10 mouse cellular contexts compared by ENCODE assay signal in genomic region chr7:45642083-45642482, GRCm38 (mm10). TPM values are rescaled to one million over a fixed set of nuclear protein-coding genes. Genes with fewer than 3 reads are reported as not detected.
DNase-seq lines count a peak whose midpoint lies in the region; ATAC-seq and TF ChIP-seq lines count a peak whose summit lies in the region.
"Had no signal": no experiment of that assay in that cellular context is flagged by ENCODE, and none has a peak within 500 bp of the region (broad histone marks: within the 10 kb centered on the region; RNA-seq: fewer than 3 reads in every experiment).

No protein-coding gene starts in this region.

- peak overlapping the region; percentile 96; the same call in 1 of the 2 replicates for H3K27ac ChIP-seq in forebrain, embryonic 10.5 days
- H3K27ac ChIP-seq in forebrain, postnatal 0 days (ENCODE audit: low read depth, low read length): no peak overlapping the region
- peak overlapping the region; percentile 61 for H3K27ac ChIP-seq in lung, embryonic 15.5 days
- H3K27ac ChIP-seq in hindbrain, embryonic 14.5 days: no peak overlapping the region
- 0 out of 2 replicates have a peak overlapping the region, but pooled peaks have one; percentile 9 for H3K27ac ChIP-seq in neural tube, embryonic 15.5 days (replicated peaks)
- H3K27ac ChIP-seq in thymus, adult 2 months (ENCODE audit: control insufficient read depth, insufficient read depth, low read length): no peak overlapping the region
- H3K27ac ChIP-seq in left cerebral cortex, adult 2 months: no peak overlapping the region

- 85% methylated on average over 5 of the region's 5 CpGs for WGBS in forebrain, embryonic 10.5 days
- WGBS in forebrain, postnatal 0 days: 83% methylated on average over 5 of the region's 5 CpGs
- WGBS in lung, embryonic 15.5 days: 69% methylated on average over 5 of the region's 5 CpGs
- 81% methylated on average over 5 of the region's 5 CpGs for WGBS in hindbrain, embryonic 14.5 days
- WGBS in neural tube, embryonic 15.5 days: 83% methylated on average over 5 of the region's 5 CpGs
- WGBS in thymus, adult 2 months: 88% methylated on average over 5 of the region's 5 CpGs

- peaks cover 62% of the 10 kb centered on the region for H3K4me1 ChIP-seq in forebrain, embryonic 10.5 days
- H3K4me1 ChIP-seq in forebrain, postnatal 0 days (ENCODE audit: insufficient read depth): peaks cover 15% of the 10 kb centered on the region; the same call in 1 of the 2 replicates
- peaks cover 60% of the 10 kb centered on the region for H3K4me1 ChIP-seq in lung, embryonic 15.5 days
- peaks cover 28% of the 10 kb centered on the region for H3K4me1 ChIP-seq in hindbrain, embryonic 14.5 days (replicated peaks; ENCODE audit: control insufficient read depth, insufficient read depth, low read length)
- H3K4me1 ChIP-seq in neural tube, embryonic 15.5 days: peaks cover 47% of the 10 kb centered on the region
- peaks cover 21% of the 10 kb centered on the region for H3K4me1 ChIP-seq in thymus, adult 2 months (replicated peaks; ENCODE audit: control insufficient read depth, insufficient read depth, low read length)

- DNase-seq in forebrain, embryonic 10.5 days (ENCODE audit: extremely low spot score, low spot score): no peak
- no peak for DNase-seq in forebrain, postnatal 0 days
- DNase-seq in lung, postnatal 25 days (ENCODE audit: low spot score): no peak
- DNase-seq in hindbrain, embryonic 14.5 days (ENCODE audit: low spot score): no peak
- no peak for DNase-seq in thymus, adult 2 months
- DNase-seq in left cerebral cortex, adult 2 months (ENCODE audit: extremely low spot score in 1 of 2, low spot score in 2 of 2): no peak

- no peak overlapping the region for H3K9ac ChIP-seq in forebrain, postnatal 0 days
- peak overlapping the region; percentile 66 for H3K9ac ChIP-seq in lung, embryonic 15.5 days
- no peak overlapping the region for H3K9ac ChIP-seq in hindbrain, embryonic 14.5 days
- H3K9ac ChIP-seq in neural tube, embryonic 15.5 days (replicated peaks): peak overlapping the region; percentile 36; the same call in 1 of the 2 replicates

- no peak overlapping the region for H3K4me2 ChIP-seq in forebrain, postnatal 0 days (ENCODE audit: low read depth)
- H3K4me2 ChIP-seq in lung, embryonic 15.5 days: peak overlapping the region; percentile 84
- H3K4me2 ChIP-seq in hindbrain, embryonic 14.5 days (replicated peaks): peak overlapping the region; percentile 67
- H3K4me2 ChIP-seq in neural tube, embryonic 15.5 days: peak overlapping the region; percentile 78

- no peak for TF ChIP-seq POLR2A in thymus, adult 2 months (IDR thresholded peaks at IDR 0.05; ENCODE audit: control insufficient read depth, extremely low read depth, insufficient read depth, low read length, poor library complexity)

- TF ChIP-seq CTCF in forebrain, postnatal 0 days (IDR thresholded peaks at IDR 0.05; ENCODE audit: low read depth): no peak
- no peak for TF ChIP-seq CTCF in thymus, adult 2 months (IDR thresholded peaks at IDR 0.05; ENCODE audit: borderline replicate concordance, control insufficient read depth, extremely low read depth, insufficient read depth, low read length, poor library complexity)
- no peak for TF ChIP-seq CTCF in left cerebral cortex, adult 2 months (IDR thresholded peaks at IDR 0.05)

- H3K9me3 ChIP-seq in forebrain, embryonic 10.5 days: no peaks in the 10 kb centered on the region
- no peaks in the 10 kb centered on the region for H3K9me3 ChIP-seq in forebrain, postnatal 0 days (ENCODE audit: low read length)
- no peaks in the 10 kb centered on the region for H3K9me3 ChIP-seq in lung, embryonic 15.5 days
- H3K9me3 ChIP-seq in hindbrain, embryonic 14.5 days (ENCODE audit: control insufficient read depth, low read length): no peaks in the 10 kb centered on the region
- H3K9me3 ChIP-seq in neural tube, embryonic 15.5 days (replicated peaks): no peaks in the 10 kb centered on the region

- H3K36me3 ChIP-seq in forebrain, embryonic 10.5 days (replicated peaks): peaks cover 5% of the 10 kb centered on the region; the same call in 1 of the 2 replicates
- H3K36me3 ChIP-seq in forebrain, postnatal 0 days (ENCODE audit: insufficient read depth): no peaks in the 10 kb centered on the region
- H3K36me3 ChIP-seq in lung, embryonic 15.5 days: peaks cover 1% of the 10 kb centered on the region; the same call in 1 of the 2 replicates
- no peaks in the 10 kb centered on the region for H3K36me3 ChIP-seq in hindbrain, embryonic 14.5 days (replicated peaks; ENCODE audit: control insufficient read depth, insufficient read depth)
- H3K36me3 ChIP-seq in neural tube, embryonic 15.5 days: peaks cover under 1% of the 10 kb centered on the region; the same call in 1 of the 2 replicates
- no peaks in the 10 kb centered on the region for H3K36me3 ChIP-seq in thymus, adult 2 months (ENCODE audit: control insufficient read depth, insufficient read depth, low read length)

- H3K27me3 ChIP-seq in forebrain, embryonic 10.5 days (ENCODE audit: poor library complexity, severe bottlenecking): peaks cover 23% of the 10 kb centered on the region
- no peaks in the 10 kb centered on the region for H3K27me3 ChIP-seq in forebrain, postnatal 0 days (ENCODE audit: insufficient read depth, low read length)
- H3K27me3 ChIP-seq in lung, embryonic 15.5 days: no peaks in the 10 kb centered on the region
- H3K27me3 ChIP-seq in hindbrain, embryonic 14.5 days (ENCODE audit: control insufficient read depth, insufficient read depth, low read length): no peaks in the 10 kb centered on the region
- H3K27me3 ChIP-seq in neural tube, embryonic 15.5 days (replicated peaks): no peaks in the 10 kb centered on the region
- no peaks in the 10 kb centered on the region for H3K27me3 ChIP-seq in thymus, adult 2 months (ENCODE audit: control insufficient read depth, insufficient read depth, low read length)

- no peak for ATAC-seq in forebrain, postnatal 0 days
- no peak for ATAC-seq in lung, embryonic 15.5 days (ENCODE audit: borderline replicate concordance, extremely low read depth, low FRiP score, low TSS enrichment)
- ATAC-seq in hindbrain, embryonic 14.5 days (ENCODE audit: low FRiP score): no peak
- no peak for ATAC-seq in neural tube, embryonic 15.5 days (ENCODE audit: low FRiP score)

- intact Hi-C loops in left cerebral cortex, adult 2 months (cut with DNase I): no loop called here

- peak overlapping the region; percentile 59 for H3K4me3 ChIP-seq in forebrain, embryonic 10.5 days
- no peak overlapping the region for H3K4me3 ChIP-seq in forebrain, postnatal 0 days (ENCODE audit: low read depth, low read length)
- H3K4me3 ChIP-seq in lung, embryonic 15.5 days: peak overlapping the region; percentile 48
- no peak overlapping the region for H3K4me3 ChIP-seq in hindbrain, embryonic 14.5 days (replicated peaks; ENCODE audit: low read length)
- peak overlapping the region; percentile 14; the same call in 1 of the 2 replicates for H3K4me3 ChIP-seq in neural tube, embryonic 15.5 days (replicated peaks)
- no peak overlapping the region for H3K4me3 ChIP-seq in thymus, adult 2 months (ENCODE audit: control insufficient read depth, insufficient read depth, low read length)
- no peak overlapping the region for H3K4me3 ChIP-seq in left cerebral cortex, adult 2 months

RNA-seq across cellular contexts. Expression of gene Mamstr, which starts 2.3 kb away (rescaled TPM):
- polyA plus RNA-seq in forebrain, embryonic 10.5 days (2016; fragmentation: Nextera tagmentation; extraction: Ambion mirVana): 1.7 and 3.1 TPM in 2 replicates
- total RNA-seq in forebrain, postnatal 0 days (2014; rRNA removed): 2.2 and 2.8 TPM in 2 replicates
- polyA plus RNA-seq in forebrain, postnatal 0 days (2015; fragmentation: Nextera tagmentation; extraction: Ambion mirVana): 2.6 TPM in 2 replicates
- 7.7 and 9.5 TPM in 2 replicates for polyA plus RNA-seq in lung, embryonic 15.5 days (2015; fragmentation: Nextera tagmentation; extraction: Ambion mirVana)
- 3.0 and 3.1 TPM in 2 replicates for polyA plus RNA-seq in hindbrain, embryonic 14.5 days (2014; fragmentation: Nextera tagmentation; extraction: Ambion mirVana)
- 4.5 and 5.6 TPM in 2 replicates for polyA plus RNA-seq in neural tube, embryonic 15.5 days (2015; fragmentation: Nextera tagmentation; extraction: Ambion mirVana)
- 3.9 and 4.4 TPM in 2 replicates for polyA plus RNA-seq in thymus, adult 2 months (2012; rRNA removed)
- 1 to 10 TPM; 3.5 to 3.9 TPM for total RNA-seq in left cerebral cortex, adult 2 months (2021)

RNA-seq across cellular contexts. Expression of gene Rasip1, which starts 14.8 kb away (rescaled TPM):
- polyA plus RNA-seq in forebrain, embryonic 10.5 days (2016; fragmentation: Nextera tagmentation; extraction: Ambion mirVana): 4.5 and 4.7 TPM in 2 replicates
- total RNA-seq in forebrain, postnatal 0 days (2014; rRNA removed): 26.5 and 37.4 TPM in 2 replicates
- polyA plus RNA-seq in forebrain, postnatal 0 days (2015; fragmentation: Nextera tagmentation; extraction: Ambion mirVana): 22.8 and 27.2 TPM in 2 replicates
- 32.4 and 33.3 TPM in 2 replicates for polyA plus RNA-seq in lung, embryonic 15.5 days (2015; fragmentation: Nextera tagmentation; extraction: Ambion mirVana)
- 17.2 and 18.3 TPM in 2 replicates for polyA plus RNA-seq in hindbrain, embryonic 14.5 days (2014; fragmentation: Nextera tagmentation; extraction: Ambion mirVana)
- 15.4 and 17.6 TPM in 2 replicates for polyA plus RNA-seq in neural tube, embryonic 15.5 days (2015; fragmentation: Nextera tagmentation; extraction: Ambion mirVana)
- 6.3 and 8.6 TPM in 2 replicates for polyA plus RNA-seq in thymus, adult 2 months (2012; rRNA removed)
- 1 to 10 TPM; 6.1 to 8.0 TPM for total RNA-seq in left cerebral cortex, adult 2 months (2021)

RNA-seq across cellular contexts. Expression of gene Izumo1, which starts 20.5 kb away (rescaled TPM):
- polyA plus RNA-seq in forebrain, embryonic 10.5 days (2016; fragmentation: Nextera tagmentation; extraction: Ambion mirVana): 0.25 TPM in 1 of 2 replicates, not detected in the other
- 0.08 and 0.14 TPM in 2 replicates for total RNA-seq in forebrain, postnatal 0 days (2014; rRNA removed)
- polyA plus RNA-seq in forebrain, postnatal 0 days (2015; fragmentation: Nextera tagmentation; extraction: Ambion mirVana): not detected in 2 replicates
- polyA plus RNA-seq in lung, embryonic 15.5 days (2015; fragmentation: Nextera tagmentation; extraction: Ambion mirVana): 0.15 and 0.29 TPM in 2 replicates
- not detected in 2 replicates for polyA plus RNA-seq in hindbrain, embryonic 14.5 days (2014; fragmentation: Nextera tagmentation; extraction: Ambion mirVana)
- 0.14 TPM in 1 of 2 replicates, not detected in the other for polyA plus RNA-seq in neural tube, embryonic 15.5 days (2015; fragmentation: Nextera tagmentation; extraction: Ambion mirVana)
- 0.45 and 0.75 TPM in 2 replicates for polyA plus RNA-seq in thymus, adult 2 months (2012; rRNA removed)
- under 1 TPM in 1 of 2 experiments, not detected in 1; 0.34 TPM for total RNA-seq in left cerebral cortex, adult 2 months (2021)
- total RNA-seq: left cerebral cortex, postnatal 36 days had no signal

RNA-seq across cellular contexts. Expression of gene Fut2, which starts 24.1 kb away (rescaled TPM):
- polyA plus RNA-seq in forebrain, embryonic 10.5 days (2016; fragmentation: Nextera tagmentation; extraction: Ambion mirVana): 0.12 TPM in 2 replicates
- total RNA-seq in forebrain, postnatal 0 days (2014; rRNA removed): 0.15 TPM in 1 of 2 replicates, not detected in the other
- 0.06 and 0.13 TPM in 2 replicates for polyA plus RNA-seq in forebrain, postnatal 0 days (2015; fragmentation: Nextera tagmentation; extraction: Ambion mirVana)
- polyA plus RNA-seq in lung, embryonic 15.5 days (2015; fragmentation: Nextera tagmentation; extraction: Ambion mirVana): 0.57 and 0.69 TPM in 2 replicates
- polyA plus RNA-seq in hindbrain, embryonic 14.5 days (2014; fragmentation: Nextera tagmentation; extraction: Ambion mirVana): 0.07 and 0.11 TPM in 2 replicates
- 0.36 and 2.5 TPM in 2 replicates for polyA plus RNA-seq in neural tube, embryonic 15.5 days (2015; fragmentation: Nextera tagmentation; extraction: Ambion mirVana)
- 1.3 and 1.9 TPM in 2 replicates for polyA plus RNA-seq in thymus, adult 2 months (2012; rRNA removed)
- under 1 TPM in 1 of 2 experiments, not detected in 1; 0.11 TPM for total RNA-seq in left cerebral cortex, adult 2 months (2021)

RNA-seq across cellular contexts. Expression of gene Fut1, which starts 25.0 kb away (rescaled TPM):
- 0.07 TPM in 1 of 2 replicates, not detected in the other for polyA plus RNA-seq in forebrain, embryonic 10.5 days (2016; fragmentation: Nextera tagmentation; extraction: Ambion mirVana)
- 0.08 and 0.29 TPM in 2 replicates for total RNA-seq in forebrain, postnatal 0 days (2014; rRNA removed)
- polyA plus RNA-seq in forebrain, postnatal 0 days (2015; fragmentation: Nextera tagmentation; extraction: Ambion mirVana): not detected in 2 replicates
- polyA plus RNA-seq in lung, embryonic 15.5 days (2015; fragmentation: Nextera tagmentation; extraction: Ambion mirVana): 0.47 and 0.49 TPM in 2 replicates
- not detected in 2 replicates for polyA plus RNA-seq in hindbrain, embryonic 14.5 days (2014; fragmentation: Nextera tagmentation; extraction: Ambion mirVana)
- polyA plus RNA-seq in neural tube, embryonic 15.5 days (2015; fragmentation: Nextera tagmentation; extraction: Ambion mirVana): 0.69 TPM in 1 of 2 replicates, not detected in the other
- 4.7 and 5.9 TPM in 2 replicates for polyA plus RNA-seq in thymus, adult 2 months (2012; rRNA removed)
- not detected for total RNA-seq in left cerebral cortex, adult 2 months (2021)
- total RNA-seq: heart, adult 18-20 months; left cerebral cortex, postnatal 36 days had no signal

Comparison
In these comparisons a context has a peak if more than half of its experiments do, and no peak if none do; other contexts are left out.
1. H3K27ac ChIP-seq: peak in forebrain, embryonic 10.5 days (single experiment), lung, embryonic 15.5 days (single experiment) and neural tube, embryonic 15.5 days (single experiment); none in forebrain, postnatal 0 days (single experiment), hindbrain, embryonic 14.5 days (single experiment), thymus, adult 2 months (single experiment) and left cerebral cortex, adult 2 months (single experiment).
2. H3K4me3 ChIP-seq: peak in forebrain, embryonic 10.5 days (single experiment), lung, embryonic 15.5 days (single experiment) and neural tube, embryonic 15.5 days (single experiment); none in forebrain, postnatal 0 days (single experiment), hindbrain, embryonic 14.5 days (single experiment), thymus, adult 2 months (single experiment) and left cerebral cortex, adult 2 months (single experiment).
3. H3K9ac ChIP-seq: peak in lung, embryonic 15.5 days (single experiment) and neural tube, embryonic 15.5 days (single experiment); none in forebrain, postnatal 0 days (single experiment) and hindbrain, embryonic 14.5 days (single experiment).